Mouse (Mus musculus) left cerebral cortex, adult 2 months (tissue): ENCODE data around the gene Slc12a4. TPM values are rescaled to one million over a fixed set of nuclear protein-coding genes. Genes with fewer than 3 reads are reported as not detected.
A peak's percentile ranks its signal among the peaks of the same experiment; 100 is the strongest.

Source experiments
- DNase-seq, 2 experiments: peaks; one replicate each; pipeline ENCODE4 v3.0.0; 2021 to 2022; ENCODE audit warnings: low spot score in 2 of 2, mixed read lengths in 1 of 2; ENCODE audit errors: extremely low spot score in 1 of 2
- H3K27ac ChIP-seq: fragments of 200-600 bp; 2 replicates; pipeline ENCODE4 v1.8.1; 2022
- H3K4me3 ChIP-seq: fragments of 200-600 bp; 2 replicates; pipeline ENCODE4 v1.8.1; 2022
- CTCF ChIP-seq: fragments of 200-600 bp; IDR thresholded peaks from 2 replicates; pipeline ENCODE4 v1.8.1; 2022; ENCODE audit warnings: antibody characterized with exemption, mild to moderate bottlenecking, moderate library complexity
- intact Hi-C: fragments of 180-260 bp; cut with DNase I; formaldehyde crosslinking; loops from one replicate; pipeline ENCODE4 v1.15.1; 2025
- total RNA-seq, 2 experiments: library from RNA; stranded (reverse); gene quantifications; 2 replicates each; pipeline ENCODE4 v1.2.3; 2021

Slc12a4 gene
- total RNA-seq, 2 experiments from 2014 or later, result 18.2 to 19.8 TPM

- intact Hi-C loops, result no loop called here
- no peak for TF ChIP-seq CTCF
- no peak for DNase-seq
- peak overlapping the region; percentile 83 for H3K27ac ChIP-seq
- H3K4me3 ChIP-seq, result peak overlapping the region; percentile 70
Observed at GRCm38 (mm10) chr8:105965266-105965904, 512 bp downstream of the Slc12a4 start.

DNA sequence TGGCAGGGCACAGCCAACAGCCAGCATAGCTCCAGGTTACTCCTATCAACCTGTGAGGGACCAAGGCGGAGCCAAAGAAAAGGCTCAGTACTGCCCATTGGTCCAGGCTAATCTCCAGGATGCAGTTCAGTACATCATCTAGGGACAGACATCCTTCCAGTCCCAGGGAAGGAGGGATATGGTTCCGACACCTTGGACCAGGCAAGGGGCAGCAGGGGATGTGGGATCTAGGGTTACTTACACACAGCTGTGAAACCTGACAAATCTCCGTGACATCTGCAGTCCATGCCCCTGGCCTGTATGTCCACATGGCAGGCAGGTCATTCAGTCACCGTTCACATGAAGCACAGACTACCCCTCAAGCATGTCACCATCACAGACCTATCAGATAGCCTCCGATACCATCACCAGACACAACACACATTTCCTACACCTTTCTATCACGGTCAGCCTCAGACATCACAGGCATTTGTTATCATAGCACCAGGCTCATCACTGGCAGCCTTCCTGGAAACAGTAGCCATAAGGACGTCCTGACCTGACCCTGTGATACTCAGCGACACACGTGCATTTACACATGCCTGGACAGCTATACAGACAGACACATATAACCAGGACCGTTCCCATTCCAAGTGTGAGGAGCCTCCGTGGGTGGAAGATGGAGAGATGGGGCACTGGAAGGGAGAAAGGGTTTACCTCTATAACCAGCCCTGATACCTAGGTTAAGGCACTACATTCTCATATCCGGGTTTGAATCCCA lies 1.2 kb downstream of the Slc12a4 start:
- no peak for TF ChIP-seq CTCF
- intact Hi-C loops, result no loop called here
- Histone ChIP-seq H3K4me3 (peak overlapping the region; percentile 70), H3K27ac (no peak overlapping the region; the same call in 1 of the 2 replicates)
- DNase-seq, result no peak

GRCm38 (mm10) chr8:105961536-105961935 lies 4.4 kb downstream of the Slc12a4 start:
- TF ChIP-seq CTCF, result no peak
- H3K4me3 ChIP-seq, result no peak overlapping the region
- intact Hi-C loops, result no loop called here
- no peak overlapping the region for H3K27ac ChIP-seq
- DNase-seq, result no peak

DNA sequence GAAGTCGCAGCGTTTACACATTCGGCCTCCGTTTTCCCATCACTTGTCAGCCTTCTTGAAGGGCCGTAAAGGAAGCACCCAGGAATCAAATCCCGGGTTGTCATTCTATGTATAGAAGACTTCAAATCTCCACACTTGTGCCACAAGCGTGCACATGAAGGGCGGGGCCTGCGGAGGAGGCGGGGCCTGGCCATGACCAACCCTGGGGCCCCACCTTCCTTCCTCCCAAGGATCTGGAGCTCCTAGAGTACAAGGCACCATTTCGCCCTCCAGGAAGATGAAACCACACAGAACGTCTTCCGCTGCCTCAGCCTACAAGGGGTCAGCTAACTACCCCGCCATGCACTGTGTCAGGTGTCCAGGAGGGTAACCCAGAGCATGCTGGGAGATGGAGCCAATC lies 4.8 kb downstream of the Slc12a4 start:
- Histone ChIP-seq H3K4me3 (no peak overlapping the region), H3K27ac (no peak overlapping the region)
- DNase-seq, result no peak
- TF ChIP-seq CTCF, result no peak
- intact Hi-C loops, result no loop called here

GRCm38 (mm10) chr8:105959350-105959749 lies 6.5 kb downstream of the Slc12a4 start:
- no peak for DNase-seq
- Histone ChIP-seq H3K4me3 (no peak overlapping the region), H3K27ac (no peak overlapping the region)
- intact Hi-C loops, result no loop called here
- TF ChIP-seq CTCF, result no peak

DNA sequence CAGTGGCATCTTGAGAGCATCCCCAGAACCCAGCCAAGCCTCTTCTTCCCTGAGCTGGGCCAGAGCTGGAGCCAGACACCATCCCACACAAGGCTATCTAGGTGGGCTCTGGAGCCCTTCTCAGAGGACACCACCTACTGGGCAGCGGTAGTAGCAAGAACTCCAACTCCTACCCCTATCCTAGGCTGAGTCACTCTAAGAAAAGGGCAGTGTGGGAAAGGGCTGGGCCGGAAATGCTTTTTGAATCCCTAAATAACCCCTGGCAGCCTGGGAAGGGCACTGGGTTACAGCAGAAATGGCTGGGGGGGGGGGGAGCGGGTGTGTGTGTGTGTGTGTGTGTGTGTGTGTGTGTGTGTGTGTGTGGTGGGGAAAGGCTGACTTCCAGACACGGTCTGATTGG lies 8.1 kb downstream of the Slc12a4 start:
- peak; percentile 15 for TF ChIP-seq CTCF
- no peak for DNase-seq
- intact Hi-C loops, result no loop called here
- H3K27ac ChIP-seq, result no peak overlapping the region
- no peak overlapping the region for H3K4me3 ChIP-seq

GRCm38 (mm10) chr8:105956556-105956955 lies 9.3 kb downstream of the Slc12a4 start:
- intact Hi-C loops, result no loop called here
- no peak for DNase-seq
- TF ChIP-seq CTCF, result no peak

GRCm38 (mm10) chr8:105951057-105951659 lies 14.7 kb downstream of the Slc12a4 start:
- no peak overlapping the region for H3K4me3 ChIP-seq
- TF ChIP-seq CTCF, result no peak
- DNase-seq, result peak in 1 of 2 experiments; percentile 51
- intact Hi-C loops, result no loop called here
- peak overlapping the region; percentile 78 for H3K27ac ChIP-seq

More at GRCm38 (mm10) chr8:105956556-105956955, 9.3 kb downstream of the Slc12a4 start:
- no peak overlapping the region for H3K4me3 ChIP-seq
- H3K27ac ChIP-seq, result no peak overlapping the region

- TF ChIP-seq CTCF, result no peak
- DNase-seq, result peak in 1 of 2 experiments; percentile 59
- Histone ChIP-seq H3K27ac (no peak overlapping the region), H3K4me3 (no peak overlapping the region)
- intact Hi-C loops, result no loop called here
Observed at GRCm38 (mm10) chr8:105949350-105949749, 16.5 kb downstream of the Slc12a4 start.

DNA sequence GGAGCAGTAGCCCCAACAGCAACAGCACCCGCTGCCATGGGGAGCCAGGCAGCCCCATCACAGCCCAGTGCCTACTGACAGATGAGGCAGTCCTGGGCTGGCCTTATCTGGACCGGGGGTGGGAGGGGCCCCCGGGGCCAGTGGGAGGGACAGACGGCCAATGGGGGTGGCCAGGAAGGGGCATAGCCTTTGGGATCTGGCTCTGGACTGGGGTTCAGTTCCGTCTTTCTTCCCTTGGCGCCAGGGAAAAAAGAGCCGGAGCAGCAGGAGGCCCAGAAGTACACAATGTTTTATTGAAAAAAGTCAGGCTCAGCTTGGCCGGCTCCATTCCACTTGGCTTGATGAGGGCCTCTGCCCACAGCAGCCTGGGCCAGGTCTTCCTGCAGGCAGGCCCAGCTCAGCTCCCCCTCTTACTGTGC lies 22.6 kb downstream of the Slc12a4 start, which contains the start of gene Lcat:
Lcat (minus strand) TSS at position 62 of the 419 bp plus-strand sequence.
- no peak for TF ChIP-seq CTCF

DNA sequence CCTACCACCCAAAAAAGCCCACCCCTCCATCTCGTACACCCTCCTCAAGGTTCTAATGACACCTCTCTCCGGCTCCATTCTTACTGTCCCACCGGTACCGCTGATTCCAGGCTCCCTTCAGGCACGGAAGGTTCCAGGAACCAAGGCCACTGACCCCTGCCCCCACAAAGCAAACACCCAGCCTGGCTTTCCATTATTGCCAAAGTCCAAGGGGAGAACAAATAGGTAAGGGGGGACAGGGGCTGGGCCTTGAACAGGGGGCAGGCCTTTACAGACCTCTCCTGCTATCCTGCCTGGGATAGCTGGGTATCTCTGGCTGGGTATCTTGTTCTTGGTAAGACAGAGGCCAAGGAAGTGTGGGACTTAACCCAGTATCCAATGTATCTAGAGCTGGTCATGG lies 23.4 kb downstream of the Slc12a4 start:
- DNase-seq, result no peak
- no peak overlapping the region for H3K4me3 ChIP-seq
- no peak overlapping the region; the same call in 1 of the 2 replicates for H3K27ac ChIP-seq
- no peak for TF ChIP-seq CTCF
- intact Hi-C loops, result no loop called here

More for the DNA sequence above, 22.6 kb downstream of the Slc12a4 start, which contains the start of gene Lcat:
- DNase-seq, result peak in 1 of 2 experiments; percentile 42
- Histone ChIP-seq H3K27ac (peak within 1 kb of the TSS; percentile 63), H3K4me3 (peak within 1 kb of the TSS; percentile 10; the same call in 1 of the 2 replicates)
- intact Hi-C loops, result no loop called here

- no peak overlapping the region for H3K27ac ChIP-seq
- DNase-seq, result no peak
- intact Hi-C loops, result no loop called here
- no peak for TF ChIP-seq CTCF
- no peak overlapping the region for H3K4me3 ChIP-seq
Observed at GRCm38 (mm10) chr8:105942026-105942425, 23.9 kb downstream of the Slc12a4 start.
